Mouse (Mus musculus): ENCODE measurements around the gene Myo1b. TPM values are rescaled to one million over a fixed set of nuclear protein-coding genes. Genes with fewer than 3 reads are reported as not detected.

The Myo1b gene
- polyA plus RNA-seq, 1 experiment from 2014 or later: 55.7 TPM

- no peak overlapping the region for H3K4me3 ChIP-seq (replicated peaks)
Observed at GRCm38 (mm10) chr1:51837845-51838623, 77.8 kb downstream of the Myo1b start.

GRCm38 (mm10) chr1:51837311-51837710 is 78.6 kb downstream of the Myo1b start:
- WGBS: 50% methylated on average over 4 of the region's 4 CpGs
- Histone ChIP-seq H3K4me2 (no peak overlapping the region), H3K36me3 (0 out of 2 replicates have a peak, but pooled peaks cover 2% of the 10 kb centered on the region), H3K27me3 (replicated peaks) (no peaks in the 10 kb centered on the region), H3K9ac (replicated peaks) (no peak overlapping the region), H3K4me3 (replicated peaks) (no peak overlapping the region), H3K27ac (replicated peaks) (no peak overlapping the region), H3K9me3 (replicated peaks) (no peaks in the 10 kb centered on the region), H3K4me1 (peaks cover 17% of the 10 kb centered on the region)
- ATAC-seq (ENCODE audit: low FRiP score): no peak

More at GRCm38 (mm10) chr1:51837845-51838623, 77.8 kb downstream of the Myo1b start:
- H3K4me1 ChIP-seq: peaks cover 17% of the 10 kb centered on the region
- WGBS: 76% methylated on average over 11 of the region's 11 CpGs
- no peak overlapping the region for H3K4me2 ChIP-seq
- no peaks in the 10 kb centered on the region for H3K9me3 ChIP-seq (replicated peaks)
- 0 out of 2 replicates have a peak, but pooled peaks cover 2% of the 10 kb centered on the region for H3K36me3 ChIP-seq
- no peak overlapping the region for H3K9ac ChIP-seq (replicated peaks)
- no peaks in the 10 kb centered on the region for H3K27me3 ChIP-seq (replicated peaks)
- ATAC-seq (ENCODE audit: low FRiP score): no peak
- no peak overlapping the region for H3K27ac ChIP-seq (replicated peaks)

- no peaks in the 10 kb centered on the region for H3K27me3 ChIP-seq (replicated peaks)
- WGBS: 81% methylated on average over 8 of the region's 8 CpGs
- H3K4me3 ChIP-seq (replicated peaks): no peak overlapping the region
- peaks cover 17% of the 10 kb centered on the region for H3K4me1 ChIP-seq
- no peaks in the 10 kb centered on the region for H3K9me3 ChIP-seq (replicated peaks)
- H3K36me3 ChIP-seq: 0 out of 2 replicates have a peak, but pooled peaks cover 2% of the 10 kb centered on the region
- no peak for ATAC-seq (ENCODE audit: low FRiP score)
- no peak overlapping the region for H3K9ac ChIP-seq (replicated peaks)
- no peak overlapping the region for H3K27ac ChIP-seq (replicated peaks)
- no peak overlapping the region for H3K4me2 ChIP-seq
Observed at GRCm38 (mm10) chr1:51835795-51836194, 80.1 kb downstream of the Myo1b start.

GRCm38 (mm10) chr1:51834072-51834471 is 81.8 kb downstream of the Myo1b start:
- Histone ChIP-seq H3K4me2 (no peak overlapping the region), H3K9ac (replicated peaks) (no peak overlapping the region), H3K36me3 (0 out of 2 replicates have a peak, but pooled peaks cover 2% of the 10 kb centered on the region), H3K27ac (replicated peaks) (no peak overlapping the region), H3K9me3 (replicated peaks) (no peaks in the 10 kb centered on the region), H3K4me1 (peaks cover 23% of the 10 kb centered on the region), H3K4me3 (replicated peaks) (no peak overlapping the region), H3K27me3 (replicated peaks) (no peaks in the 10 kb centered on the region)
- WGBS: 89% methylated on average over 3 of the region's 3 CpGs
- ATAC-seq (ENCODE audit: low FRiP score): no peak

- Histone ChIP-seq H3K27ac (replicated peaks) (no peak overlapping the region; the same call in 1 of the 2 replicates), H3K9me3 (replicated peaks) (no peaks in the 10 kb centered on the region), H3K4me1 (peaks cover 5% of the 10 kb centered on the region), H3K4me3 (replicated peaks) (no peak overlapping the region), H3K9ac (replicated peaks) (no peak overlapping the region), H3K27me3 (replicated peaks) (no peaks in the 10 kb centered on the region), H3K36me3 (0 out of 2 replicates have a peak, but pooled peaks cover 2% of the 10 kb centered on the region), H3K4me2 (no peak overlapping the region)
- no peak; the same call in 1 of the 2 replicates for ATAC-seq (ENCODE audit: low FRiP score)
- WGBS: 73% methylated on average over 9 of the region's 9 CpGs
Observed at GRCm38 (mm10) chr1:51829353-51829752, 86.5 kb downstream of the Myo1b start.

- no peaks in the 10 kb centered on the region for H3K9me3 ChIP-seq (replicated peaks)
- ATAC-seq (ENCODE audit: low FRiP score): no peak
- no peak overlapping the region; the same call in 1 of the 2 replicates for H3K27ac ChIP-seq (replicated peaks)
- no peak overlapping the region for H3K4me3 ChIP-seq (replicated peaks)
- H3K27me3 ChIP-seq (replicated peaks): no peaks in the 10 kb centered on the region
- H3K4me1 ChIP-seq: peaks cover 8% of the 10 kb centered on the region
- no peak overlapping the region for H3K4me2 ChIP-seq
- no peaks in the 10 kb centered on the region for H3K36me3 ChIP-seq
- 85% methylated on average over 4 of the region's 4 CpGs for WGBS
- no peak overlapping the region for H3K9ac ChIP-seq (replicated peaks)
Observed at GRCm38 (mm10) chr1:51822531-51822930, 93.3 kb downstream of the Myo1b start.

GRCm38 (mm10) chr1:51821701-51822495 is 94.0 kb downstream of the Myo1b start:
- no peak overlapping the region for H3K4me2 ChIP-seq

GRCm38 (mm10) chr1:51820520-51820919 is 95.4 kb downstream of the Myo1b start:
- no peaks in the 10 kb centered on the region for H3K27me3 ChIP-seq (replicated peaks)
- H3K9me3 ChIP-seq (replicated peaks): no peaks in the 10 kb centered on the region
- 88% methylated on average over 6 of the region's 6 CpGs for WGBS
- H3K4me1 ChIP-seq: peaks cover 8% of the 10 kb centered on the region
- no peaks in the 10 kb centered on the region for H3K36me3 ChIP-seq
- no peak overlapping the region for H3K27ac ChIP-seq (replicated peaks)
- H3K4me3 ChIP-seq (replicated peaks): no peak overlapping the region
- H3K4me2 ChIP-seq: no peak overlapping the region
- H3K9ac ChIP-seq (replicated peaks): no peak overlapping the region
- ATAC-seq (ENCODE audit: low FRiP score): no peak

More at GRCm38 (mm10) chr1:51821701-51822495, 94.0 kb downstream of the Myo1b start:
- H3K4me3 ChIP-seq (replicated peaks): no peak overlapping the region
- H3K27ac ChIP-seq (replicated peaks): no peak overlapping the region; the same call in 1 of the 2 replicates
- no peaks in the 10 kb centered on the region for H3K9me3 ChIP-seq (replicated peaks)
- ATAC-seq (ENCODE audit: low FRiP score): peak; percentile 21; the same call in 1 of the 2 replicates
- 73% methylated on average over 13 of the region's 13 CpGs for WGBS
- no peaks in the 10 kb centered on the region for H3K27me3 ChIP-seq (replicated peaks)
- no peak overlapping the region for H3K9ac ChIP-seq (replicated peaks)
- peaks cover 8% of the 10 kb centered on the region for H3K4me1 ChIP-seq
- no peaks in the 10 kb centered on the region for H3K36me3 ChIP-seq

- H3K4me2 ChIP-seq: no peak overlapping the region
- no peak overlapping the region for H3K27ac ChIP-seq (replicated peaks)
- no peaks in the 10 kb centered on the region for H3K9me3 ChIP-seq (replicated peaks)
- 72% methylated on average over 7 of the region's 7 CpGs for WGBS
- H3K4me3 ChIP-seq (replicated peaks): no peak overlapping the region
- H3K9ac ChIP-seq (replicated peaks): no peak overlapping the region
- H3K36me3 ChIP-seq: no peaks in the 10 kb centered on the region
- ATAC-seq (ENCODE audit: low FRiP score): no peak
- no peaks in the 10 kb centered on the region for H3K27me3 ChIP-seq (replicated peaks)
- H3K4me1 ChIP-seq: peaks cover 8% of the 10 kb centered on the region
Observed at GRCm38 (mm10) chr1:51820013-51820441, 95.8 kb downstream of the Myo1b start.

- no peaks in the 10 kb centered on the region for H3K27me3 ChIP-seq (replicated peaks)
- no peaks in the 10 kb centered on the region for H3K36me3 ChIP-seq
- no peak overlapping the region for H3K4me2 ChIP-seq
- ATAC-seq (ENCODE audit: low FRiP score): no peak
- 82% methylated on average over 1 of the region's 1 CpGs for WGBS
- no peak overlapping the region for H3K9ac ChIP-seq (replicated peaks)
- H3K4me3 ChIP-seq (replicated peaks): no peak overlapping the region
- H3K4me1 ChIP-seq: no peaks in the 10 kb centered on the region
- no peak overlapping the region for H3K27ac ChIP-seq (replicated peaks)
- no peaks in the 10 kb centered on the region for H3K9me3 ChIP-seq (replicated peaks)
Observed at GRCm38 (mm10) chr1:51815636-51816035, 100.2 kb downstream of the Myo1b start.

GRCm38 (mm10) chr1:51814854-51815630 is 100.8 kb downstream of the Myo1b start:
- no peaks in the 10 kb centered on the region for H3K4me1 ChIP-seq
- WGBS: 43% methylated on average over 5 of the region's 5 CpGs
- no peaks in the 10 kb centered on the region for H3K27me3 ChIP-seq (replicated peaks)
- H3K36me3 ChIP-seq: no peaks in the 10 kb centered on the region
- no peak overlapping the region for H3K27ac ChIP-seq (replicated peaks)
- no peak overlapping the region for H3K9ac ChIP-seq (replicated peaks)
- no peak overlapping the region for H3K4me3 ChIP-seq (replicated peaks)
- no peak overlapping the region for H3K4me2 ChIP-seq
- H3K9me3 ChIP-seq (replicated peaks): no peaks in the 10 kb centered on the region
- ATAC-seq (ENCODE audit: low FRiP score): no peak
